ENCODE assay signal across 21 mouse cellular contexts in genomic region chr4:55535012-55535411, GRCm38 (mm10).
"Had no signal": no experiment of that assay in that cellular context is flagged by ENCODE, and none has a peak within 500 bp of the region (broad histone marks: within the 10 kb centered on the region; RNA-seq: fewer than 3 reads in every experiment).

No protein-coding gene starts in this region.

- ATAC-seq: forebrain, postnatal 0 days; hindbrain, postnatal 0 days; intestine, embryonic 16.5 days had no signal

- H3K27ac ChIP-seq: heart, embryonic 10.5 days; hindbrain, embryonic 13.5 days; hindbrain, embryonic 15.5 days; hindbrain, postnatal 0 days; kidney, embryonic 15.5 days; kidney, postnatal 0 days; limb, embryonic 13.5 days; limb, embryonic 15.5 days had no signal

- H3K4me2 ChIP-seq: heart, embryonic 12.5 days; hindbrain, embryonic 13.5 days; hindbrain, embryonic 15.5 days; kidney, embryonic 15.5 days; limb, embryonic 15.5 days had no signal

- DNase-seq: forebrain, postnatal 0 days; gastrocnemius, postnatal 10 days; gastrocnemius, postnatal 36 days; kidney, adult 11 months; kidney, adult 2 months; kidney, adult 9 months; kidney, postnatal 14 days; kidney, postnatal 36 days; layer of hippocampus, adult 9-11 months; layer of hippocampus, postnatal 36 days; left cerebral cortex, postnatal 4 days had no signal

- H3K9ac ChIP-seq: forebrain, postnatal 0 days; heart, embryonic 12.5 days; hindbrain, embryonic 13.5 days; hindbrain, embryonic 15.5 days; kidney, embryonic 15.5 days; limb, embryonic 13.5 days; limb, embryonic 15.5 days had no signal

- H3K4me3 ChIP-seq: heart, embryonic 10.5 days; heart, embryonic 12.5 days; hindbrain, embryonic 13.5 days; hindbrain, embryonic 15.5 days; kidney, embryonic 15.5 days; limb, embryonic 13.5 days; limb, embryonic 15.5 days had no signal

- H3K9me3 ChIP-seq: heart, embryonic 10.5 days; heart, embryonic 12.5 days; hindbrain, embryonic 13.5 days; hindbrain, embryonic 15.5 days; kidney, embryonic 15.5 days; limb, embryonic 13.5 days; limb, embryonic 15.5 days had no signal

- H3K36me3 ChIP-seq: heart, embryonic 10.5 days; heart, embryonic 12.5 days; hindbrain, embryonic 13.5 days; hindbrain, embryonic 15.5 days; kidney, embryonic 15.5 days; limb, embryonic 13.5 days; limb, embryonic 15.5 days had no signal

- H3K27me3 ChIP-seq: limb, embryonic 15.5 days had no signal
